Mouse (Mus musculus): Measurements from ENCODE around the gene Tmem229b. TPM values are rescaled to one million over a fixed set of nuclear protein-coding genes. Genes with fewer than 3 reads are reported as not detected.
"Not testable (repeated sequence)": the region's sequence is repeated elsewhere in the genome, so short reads cannot be mapped to it uniquely, and the experiment has no call there.

Tmem229b gene
- polyA plus RNA-seq, 1 experiment from 2014 or later, result 3.3 TPM

- ATAC-seq (replicated peaks; ENCODE audit: low FRiP score, low read depth), result no peak
- TF ChIP-seq CTCF (IDR thresholded peaks at IDR 0.05; ENCODE audit: low read depth), result no peak
- no peak overlapping the region for H3K4me2 ChIP-seq (ENCODE audit: low read length)
- H3K9ac ChIP-seq (ENCODE audit: low read depth, low read length), result no peak overlapping the region
- no peak overlapping the region for H3K4me3 ChIP-seq (replicated peaks; ENCODE audit: low read depth, low read length)
- H3K36me3 ChIP-seq (ENCODE audit: insufficient read depth, low read length), result no peaks in the 10 kb centered on the region
- H3K9me3 ChIP-seq (replicated peaks; ENCODE audit: low read length), result no peaks in the 10 kb centered on the region
- no peak for DNase-seq (ENCODE audit: low spot score)
- no peak overlapping the region for H3K27ac ChIP-seq
- no peaks in the 10 kb centered on the region for H3K4me1 ChIP-seq (replicated peaks; ENCODE audit: insufficient read depth, low read length)
- 72% methylated on average over 2 of the region's 2 CpGs for WGBS
- no peaks in the 10 kb centered on the region for H3K27me3 ChIP-seq (ENCODE audit: insufficient read depth, low read length)
Measured at GRCm38 (mm10) chr12:78971649-78972048, 35.8 kb downstream of the Tmem229b start.

- 82% methylated on average over 7 of the region's 7 CpGs for WGBS
- TF ChIP-seq CTCF (IDR thresholded peaks at IDR 0.05; ENCODE audit: low read depth), result no peak
- Histone ChIP-seq H3K36me3 (ENCODE audit: insufficient read depth, low read length) (no peaks in the 10 kb centered on the region), H3K9ac (ENCODE audit: low read depth, low read length) (no peak overlapping the region), H3K27ac (no peak overlapping the region), H3K4me3 (replicated peaks; ENCODE audit: low read depth, low read length) (no peak overlapping the region), H3K4me2 (ENCODE audit: low read length) (no peak overlapping the region), H3K9me3 (replicated peaks; ENCODE audit: low read length) (no peaks in the 10 kb centered on the region), H3K4me1 (replicated peaks; ENCODE audit: insufficient read depth, low read length) (no peaks in the 10 kb centered on the region), H3K27me3 (ENCODE audit: insufficient read depth, low read length) (no peaks in the 10 kb centered on the region)
- no peak for DNase-seq (ENCODE audit: low spot score)
- ATAC-seq (replicated peaks; ENCODE audit: low FRiP score, low read depth), result no peak
Measured at GRCm38 (mm10) chr12:78970725-78971124, 36.7 kb downstream of the Tmem229b start.

GRCm38 (mm10) chr12:78964496-78964895 is 42.9 kb downstream of the Tmem229b start:
- H3K4me3 ChIP-seq (replicated peaks; ENCODE audit: low read depth, low read length); ATAC-seq (replicated peaks; ENCODE audit: low FRiP score, low read depth); H3K36me3 ChIP-seq (ENCODE audit: insufficient read depth, low read length); DNase-seq (ENCODE audit: low spot score); H3K9me3 ChIP-seq (replicated peaks; ENCODE audit: low read length); H3K9ac ChIP-seq (ENCODE audit: low read depth, low read length); H3K27ac ChIP-seq; H3K27me3 ChIP-seq (ENCODE audit: insufficient read depth, low read length); H3K4me1 ChIP-seq (replicated peaks; ENCODE audit: insufficient read depth, low read length); H3K4me2 ChIP-seq (ENCODE audit: low read length): not testable (repeated sequence)
- 71% methylated on average over 11 of the region's 11 CpGs for WGBS

GRCm38 (mm10) chr12:78956405-78956804 is 51.0 kb downstream of the Tmem229b start:
- no peaks in the 10 kb centered on the region for H3K4me1 ChIP-seq (replicated peaks; ENCODE audit: insufficient read depth, low read length)
- no peak overlapping the region for H3K9ac ChIP-seq (ENCODE audit: low read depth, low read length)
- H3K4me3 ChIP-seq (replicated peaks; ENCODE audit: low read depth, low read length), result no peak overlapping the region
- no peaks in the 10 kb centered on the region for H3K27me3 ChIP-seq (ENCODE audit: insufficient read depth, low read length)
- no peaks in the 10 kb centered on the region for H3K36me3 ChIP-seq (ENCODE audit: insufficient read depth, low read length)
- TF ChIP-seq CTCF (IDR thresholded peaks at IDR 0.05; ENCODE audit: low read depth), result no peak
- no peak overlapping the region for H3K27ac ChIP-seq
- WGBS, result 73% methylated on average over 4 of the region's 4 CpGs
- no peaks in the 10 kb centered on the region; the same call in 1 of the 2 replicates for H3K9me3 ChIP-seq (replicated peaks; ENCODE audit: low read length)
- no peak overlapping the region for H3K4me2 ChIP-seq (ENCODE audit: low read length)
- ATAC-seq (replicated peaks; ENCODE audit: low FRiP score, low read depth), result no peak
- DNase-seq (ENCODE audit: low spot score), result no peak

- DNase-seq (ENCODE audit: low spot score), result no peak
- Histone ChIP-seq H3K4me2 (ENCODE audit: low read length) (no peak overlapping the region), H3K27ac (no peak overlapping the region), H3K27me3 (ENCODE audit: insufficient read depth, low read length) (no peaks in the 10 kb centered on the region), H3K4me1 (replicated peaks; ENCODE audit: insufficient read depth, low read length) (no peaks in the 10 kb centered on the region), H3K9ac (ENCODE audit: low read depth, low read length) (no peak overlapping the region), H3K36me3 (ENCODE audit: insufficient read depth, low read length) (no peaks in the 10 kb centered on the region), H3K4me3 (replicated peaks; ENCODE audit: low read depth, low read length) (no peak overlapping the region), H3K9me3 (replicated peaks; ENCODE audit: low read length) (no peaks in the 10 kb centered on the region)
- no peak for ATAC-seq (replicated peaks; ENCODE audit: low FRiP score, low read depth)
- no peak for TF ChIP-seq CTCF (IDR thresholded peaks at IDR 0.05; ENCODE audit: low read depth)
- 52% methylated on average over 3 of the region's 3 CpGs for WGBS
Measured at GRCm38 (mm10) chr12:78952484-78952883, 54.9 kb downstream of the Tmem229b start.

- Histone ChIP-seq H3K4me3 (replicated peaks; ENCODE audit: low read depth, low read length) (no peak overlapping the region), H3K36me3 (ENCODE audit: insufficient read depth, low read length) (no peaks in the 10 kb centered on the region), H3K4me2 (ENCODE audit: low read length) (no peak overlapping the region), H3K27me3 (ENCODE audit: insufficient read depth, low read length) (no peaks in the 10 kb centered on the region), H3K9ac (ENCODE audit: low read depth, low read length) (no peak overlapping the region), H3K9me3 (replicated peaks; ENCODE audit: low read length) (no peaks in the 10 kb centered on the region), H3K27ac (no peak overlapping the region), H3K4me1 (replicated peaks; ENCODE audit: insufficient read depth, low read length) (no peaks in the 10 kb centered on the region)
- WGBS, result 71% methylated on average over 11 of the region's 11 CpGs
- ATAC-seq (replicated peaks; ENCODE audit: low FRiP score, low read depth) (no peak), DNase-seq (ENCODE audit: low spot score) (no peak)
- TF ChIP-seq CTCF (IDR thresholded peaks at IDR 0.05; ENCODE audit: low read depth), result no peak
Measured at GRCm38 (mm10) chr12:78952053-78952452, 55.4 kb downstream of the Tmem229b start.

GRCm38 (mm10) chr12:78947661-78948060 is 59.8 kb downstream of the Tmem229b start:
- TF ChIP-seq CTCF (IDR thresholded peaks at IDR 0.05; ENCODE audit: low read depth), result no peak
- Histone ChIP-seq H3K4me3 (replicated peaks; ENCODE audit: low read depth, low read length) (no peak overlapping the region), H3K27me3 (ENCODE audit: insufficient read depth, low read length) (no peaks in the 10 kb centered on the region), H3K4me1 (replicated peaks; ENCODE audit: insufficient read depth, low read length) (no peaks in the 10 kb centered on the region), H3K9me3 (replicated peaks; ENCODE audit: low read length) (no peaks in the 10 kb centered on the region), H3K36me3 (ENCODE audit: insufficient read depth, low read length) (no peaks in the 10 kb centered on the region), H3K9ac (ENCODE audit: low read depth, low read length) (no peak overlapping the region), H3K4me2 (ENCODE audit: low read length) (no peak overlapping the region), H3K27ac (no peak overlapping the region)
- ATAC-seq (replicated peaks; ENCODE audit: low FRiP score, low read depth), result no peak
- no peak for DNase-seq (ENCODE audit: low spot score)
- 30% methylated on average over 5 of the region's 5 CpGs for WGBS

All from kidney, postnatal 0 days (tissue).